Mouse (Mus musculus) limb, embryonic 14.5 days (tissue): Measurements from ENCODE around the gene Gm37240. TPM values are rescaled to one million over a fixed set of nuclear protein-coding genes. Genes with fewer than 3 reads are reported as not detected.

ENCODE experiments used
- ATAC-seq: fragments of 200-750 bp; cut with Nextera tagmentation; 2 replicates; pipeline ENCODE4 v1.8.0; 2017; ENCODE audit warnings: low read depth, moderate number of reproducible peaks, moderate TSS enrichment; ENCODE audit not compliant: low FRiP score
- DNase-seq: peaks from one replicate; pipeline ENCODE4 v3.0.0-alpha.2; 2015; ENCODE audit warnings: low spot score
- H3K27ac ChIP-seq: fragments of 300-500 bp; sonication (generic); replicated peaks from 2 replicates; pipeline ENCODE4 v1.5.1; 2014; ENCODE audit warnings: low read depth, mild to moderate bottlenecking, low read length, moderate library complexity, mixed read lengths
- H3K27me3 ChIP-seq: fragments of 300-500 bp; sonication (generic); 2 replicates; pipeline ENCODE4 v1.6.1; 2014; ENCODE audit warnings: low read length, mixed read lengths; ENCODE audit not compliant: control insufficient read depth, insufficient read depth
- H3K36me3 ChIP-seq: fragments of 300-500 bp; sonication (generic); 2 replicates; pipeline ENCODE4 v1.6.1; 2014; ENCODE audit warnings: mild to moderate bottlenecking, low read length, moderate library complexity, mixed read lengths; ENCODE audit not compliant: control insufficient read depth, insufficient read depth
- H3K4me1 ChIP-seq: fragments of 300-500 bp; sonication (generic); 2 replicates; pipeline ENCODE4 v1.6.1; 2014; ENCODE audit warnings: antibody characterized with exemption, low read length, mixed read lengths; ENCODE audit not compliant: control insufficient read depth, insufficient read depth
- H3K4me2 ChIP-seq: fragments of 300-500 bp; sonication (generic); replicated peaks from 2 replicates; pipeline ENCODE4 v1.6.1; 2014; ENCODE audit warnings: low read depth, mild to moderate bottlenecking, low read length, moderate library complexity; ENCODE audit not compliant: severe bottlenecking
- H3K4me3 ChIP-seq: fragments of 300-500 bp; sonication (generic); replicated peaks from 2 replicates; pipeline ENCODE4 v1.5.1; 2014; ENCODE audit warnings: low read length
- H3K9ac ChIP-seq: fragments of 300-500 bp; sonication (generic); 2 replicates; pipeline ENCODE4 v1.6.1; 2014; ENCODE audit warnings: mild to moderate bottlenecking, low read depth, low read length, moderate library complexity; ENCODE audit not compliant: severe bottlenecking
- H3K9me3 ChIP-seq: fragments of 300-500 bp; sonication (generic); 2 replicates; pipeline ENCODE4 v1.6.1; 2016; ENCODE audit warnings: low read length; ENCODE audit not compliant: control insufficient read depth
- POLR2A ChIP-seq: fragments of 200-500 bp; IDR thresholded peaks from 2 replicates; pipeline ENCODE4 v1.8.0; 2012; ENCODE audit warnings: inconsistent platforms, mild to moderate bottlenecking, moderate library complexity, borderline replicate concordance; ENCODE audit not compliant: insufficient read depth, insufficient read length; ENCODE audit errors: extremely low read depth
- WGBS: fragments of 180-500 bp; shearing (Covaris S2); extraction: QIAGEN DNeasy Blood & Tissue Kit; methylation state at CpG from one replicate; pipeline ENCODE4 v1.1.7; 2014; 5-methylcytosine and 5-hydroxymethylcytosine counted together
- polyA plus RNA-seq, 2 experiments: library from polyadenylated mRNA; depleted of rRNA in 1 of 2; stranded (reverse) in 1 of 2; unstranded in 1 of 2; fragments of >200 nt; fragmentation: Nextera tagmentation in 1 of 2; extraction: Ambion mirVana in 1 of 2; gene quantifications; 2 replicates each; pipeline versions ENCODE4 v1.2.1 to v1.2.3; 2012 to 2014

Gm37240 gene
- polyA plus RNA-seq, 2 experiments = 2.0 to 13.4 TPM

DNA sequence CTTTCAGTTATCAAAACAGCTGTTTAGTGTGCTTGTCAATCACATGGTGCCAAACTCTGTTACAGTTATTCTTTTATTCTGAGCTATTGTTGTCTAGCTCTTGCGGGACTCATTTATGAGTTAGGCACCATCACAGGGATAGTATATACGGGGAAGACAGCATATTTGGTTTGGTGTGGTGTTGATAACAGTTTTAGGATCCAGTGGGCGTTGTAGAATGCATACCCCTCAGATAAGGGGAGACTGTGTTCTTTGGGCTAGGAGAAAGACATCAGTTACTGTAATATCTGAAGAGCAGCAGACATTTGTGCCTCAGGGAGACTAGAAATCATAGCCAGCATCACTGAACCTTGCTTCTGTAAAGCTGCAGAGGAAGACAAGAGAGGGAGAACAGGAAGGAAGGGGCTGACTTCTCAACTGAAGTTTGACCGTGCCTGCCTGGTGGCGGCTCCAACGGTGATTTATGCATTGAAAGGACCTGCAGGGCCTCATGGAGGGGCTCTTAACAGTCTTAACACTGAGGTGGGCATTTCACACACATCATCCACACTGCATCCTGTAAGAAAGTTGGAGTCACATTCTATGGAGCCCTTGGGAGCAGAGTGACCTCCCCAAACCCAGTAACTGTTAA lies 713.8 kb downstream of the Gm37240 start:
- 56% methylated on average over 6 of the region's 6 CpGs for WGBS
- Histone ChIP-seq H3K4me1 (peaks cover 20% of the 10 kb centered on the region), H3K9me3 (peaks cover 4% of the 10 kb centered on the region; the same call in 1 of the 2 replicates), H3K9ac (no peak overlapping the region), H3K27ac (no peak overlapping the region), H3K36me3 (no peaks in the 10 kb centered on the region), H3K27me3 (no peaks in the 10 kb centered on the region), H3K4me2 (no peak overlapping the region), H3K4me3 (no peak overlapping the region)
- DNase-seq = no peak
- TF ChIP-seq POLR2A = no peak
- no peak for ATAC-seq

DNA sequence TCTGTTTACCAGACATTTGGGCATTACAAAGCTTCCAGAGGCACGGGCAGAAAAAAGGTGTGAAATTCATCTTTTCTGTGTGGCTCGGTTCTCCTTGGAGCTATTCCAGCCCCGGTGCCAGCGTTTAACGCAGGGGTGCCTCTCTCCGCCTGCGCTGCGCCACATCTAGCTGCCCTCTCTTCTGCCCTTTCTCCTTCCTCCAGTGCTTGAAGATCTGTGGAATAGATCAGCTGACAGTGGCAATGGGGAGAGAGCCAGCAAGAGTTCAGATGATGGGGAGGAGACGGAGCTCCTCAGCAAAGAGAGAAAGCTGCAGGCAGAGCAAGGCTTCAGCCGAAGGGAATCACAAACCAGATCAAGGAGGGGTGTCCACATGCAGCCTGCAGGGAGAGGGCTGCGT lies 714.8 kb downstream of the Gm37240 start:
- no peaks in the 10 kb centered on the region for H3K9me3 ChIP-seq
- H3K27ac ChIP-seq = no peak overlapping the region
- 0 out of 2 replicates have a peak overlapping the region, but pooled peaks have one; percentile 7 for H3K4me3 ChIP-seq
- DNase-seq (no peak), ATAC-seq (no peak)
- 35% methylated on average over 11 of the region's 11 CpGs for WGBS
- no peak overlapping the region for H3K9ac ChIP-seq
- H3K4me1 ChIP-seq = peaks cover 20% of the 10 kb centered on the region
- no peaks in the 10 kb centered on the region for H3K36me3 ChIP-seq
- H3K27me3 ChIP-seq = no peaks in the 10 kb centered on the region
- TF ChIP-seq POLR2A = no peak
- peak overlapping the region; percentile 32 for H3K4me2 ChIP-seq

DNA sequence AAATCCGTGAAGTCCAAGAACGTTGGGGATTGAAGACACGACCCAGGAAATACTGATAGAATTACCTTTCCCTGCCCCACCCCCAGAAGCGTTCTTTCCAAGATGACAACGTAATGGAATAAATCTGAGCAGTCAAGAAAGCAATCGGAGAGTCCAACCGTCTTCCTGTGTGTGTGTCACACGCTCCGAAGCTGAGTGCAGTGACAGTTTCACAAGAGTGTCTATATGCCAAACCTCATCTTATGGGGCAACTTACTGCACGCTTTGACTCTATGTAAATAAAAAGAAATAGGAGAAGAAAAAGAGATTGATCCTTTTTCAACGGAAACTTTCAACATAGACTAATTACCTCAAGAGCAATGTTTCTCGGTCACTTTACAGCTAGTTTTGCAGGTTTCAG lies 715.2 kb downstream of the Gm37240 start:
- H3K9ac ChIP-seq = no peak overlapping the region
- H3K27me3 ChIP-seq = no peaks in the 10 kb centered on the region
- WGBS = 50% methylated on average over 12 of the region's 12 CpGs
- H3K9me3 ChIP-seq = no peaks in the 10 kb centered on the region
- no peak for ATAC-seq
- H3K4me2 ChIP-seq = peak overlapping the region; percentile 32
- peaks cover 20% of the 10 kb centered on the region for H3K4me1 ChIP-seq
- no peak for DNase-seq
- no peak overlapping the region for H3K27ac ChIP-seq
- no peak for TF ChIP-seq POLR2A
- H3K4me3 ChIP-seq = no peak overlapping the region
- no peaks in the 10 kb centered on the region for H3K36me3 ChIP-seq

DNA sequence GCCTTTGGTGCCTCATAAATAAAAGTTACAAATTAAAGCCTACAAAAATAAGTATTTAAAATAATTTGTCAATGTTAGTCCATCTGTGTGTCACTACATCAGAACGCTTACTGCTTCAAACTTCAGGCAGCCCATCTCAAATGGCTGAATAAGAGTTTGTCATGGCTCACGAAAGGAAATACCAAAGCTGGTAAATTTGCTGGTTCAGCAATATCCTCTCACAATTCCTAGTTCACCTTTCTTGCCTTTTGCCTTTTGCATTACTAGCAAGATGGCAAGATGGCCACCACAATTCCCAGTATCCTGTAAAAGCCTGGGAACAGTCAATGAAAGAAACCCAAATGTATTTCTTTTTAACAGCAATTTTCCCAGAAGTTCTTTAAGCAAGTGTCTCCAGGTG lies 718.5 kb downstream of the Gm37240 start:
- no peaks in the 10 kb centered on the region for H3K9me3 ChIP-seq
- H3K27me3 ChIP-seq = no peaks in the 10 kb centered on the region
- no peak overlapping the region for H3K4me2 ChIP-seq
- no peak overlapping the region for H3K4me3 ChIP-seq
- peaks cover 7% of the 10 kb centered on the region for H3K4me1 ChIP-seq
- 87% methylated on average over 2 of the region's 2 CpGs for WGBS
- no peak overlapping the region for H3K27ac ChIP-seq
- ATAC-seq (no peak), DNase-seq (no peak)
- H3K36me3 ChIP-seq = no peaks in the 10 kb centered on the region
- TF ChIP-seq POLR2A = no peak
- H3K9ac ChIP-seq = no peak overlapping the region

DNA sequence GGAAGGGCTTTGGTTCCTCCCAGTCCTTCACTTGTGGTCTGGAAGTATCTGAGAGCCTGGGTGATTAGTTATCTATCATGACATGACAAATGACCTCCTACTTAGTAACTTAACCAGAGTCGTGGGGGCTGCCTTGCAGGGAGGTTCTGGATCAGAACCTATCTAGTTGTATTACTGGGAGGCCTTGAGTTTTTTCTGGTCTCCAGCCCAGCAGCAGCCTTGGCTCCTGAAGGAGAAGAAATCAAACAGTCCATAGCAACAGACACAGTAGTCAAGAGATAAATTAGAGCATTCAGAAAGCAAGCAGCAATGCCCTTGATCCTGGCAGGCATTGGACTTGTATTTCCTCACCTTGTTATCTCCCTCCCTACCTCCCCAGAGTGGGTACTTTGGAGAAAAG lies 722.4 kb downstream of the Gm37240 start:
- WGBS = 47% methylated on average over 1 of the region's 1 CpGs
- no peaks in the 10 kb centered on the region for H3K4me1 ChIP-seq
- no peak overlapping the region for H3K27ac ChIP-seq
- no peak overlapping the region for H3K9ac ChIP-seq
- no peaks in the 10 kb centered on the region for H3K36me3 ChIP-seq
- H3K27me3 ChIP-seq = no peaks in the 10 kb centered on the region
- H3K4me3 ChIP-seq = no peak overlapping the region
- TF ChIP-seq POLR2A = no peak
- no peak for ATAC-seq
- H3K4me2 ChIP-seq = no peak overlapping the region
- DNase-seq = no peak
- no peaks in the 10 kb centered on the region for H3K9me3 ChIP-seq
